Mouse (Mus musculus): ENCODE results near the gene Enkd1. TPM values are rescaled to one million over a fixed set of nuclear protein-coding genes. Genes with fewer than 3 reads are reported as not detected.

The Enkd1 gene
- total RNA-seq, 1 experiment from 2014 or later: 5.4 TPM

DNA sequence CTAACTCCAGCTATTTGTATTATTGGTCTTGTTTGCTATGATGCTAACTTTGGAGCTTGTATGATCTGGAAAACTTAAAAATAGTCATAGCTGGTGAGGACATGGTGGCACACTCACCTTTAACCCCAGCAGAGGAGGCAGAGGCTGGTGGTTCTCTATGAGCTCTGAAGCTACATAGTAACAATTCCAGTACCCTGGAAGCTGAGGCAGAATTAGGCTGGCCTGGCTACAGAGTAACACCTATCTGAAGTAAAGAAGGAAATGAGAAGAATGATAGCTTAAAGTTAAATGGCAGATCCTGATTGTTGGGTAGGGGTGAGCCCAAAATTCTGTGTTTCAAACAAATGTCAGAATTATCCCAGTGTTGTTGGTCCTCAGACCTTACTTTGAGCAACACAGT, 50.4 kb downstream of the Enkd1 start:
- no peak for DNase-seq

Other genes starting within 250 kb of the Enkd1 start
- 42.6 and 57.0 TPM in 2 replicates for gene Tppp3, start 236.7 kb downstream of the Enkd1 start, total RNA-seq (2021)
- gene Zdhhc1, start 211.3 kb downstream of the Enkd1 start, total RNA-seq (2021): 16.0 and 18.1 TPM in 2 replicates
- gene Hsd11b2, start 189.5 kb downstream of the Enkd1 start, total RNA-seq (2021): 1.1 and 1.2 TPM in 2 replicates
- gene Atp6v0d1, start 142.2 kb downstream of the Enkd1 start, total RNA-seq (2021): 90.6 and 97.4 TPM in 2 replicates
- gene Ripor1, start 103.0 kb downstream of the Enkd1 start, total RNA-seq (2021): 33.9 and 39.8 TPM in 2 replicates
- gene Ctcf, start 71.6 kb downstream of the Enkd1 start, total RNA-seq (2021): 58.4 and 70.4 TPM in 2 replicates
- gene Agrp, start 70.8 kb downstream of the Enkd1 start, total RNA-seq (2021): 0.93 and 1.0 TPM in 2 replicates
- 3.1 and 8.1 TPM in 2 replicates for gene Carmil2, start 21.9 kb downstream of the Enkd1 start, total RNA-seq (2021)
- gene Acd, start 7.1 kb downstream of the Enkd1 start, total RNA-seq (2021): 23.3 and 23.8 TPM in 2 replicates
- gene Pard6a, start 7.1 kb downstream of the Enkd1 start, total RNA-seq (2021): 10.6 and 11.0 TPM in 2 replicates
- gene 4933405L10Rik, start 555 bp downstream of the Enkd1 start, total RNA-seq (2021): not detected in 2 replicates
- 7.8 and 11.3 TPM in 2 replicates for gene Gfod2, start 50.5 kb upstream of the Enkd1 start, total RNA-seq (2021)
- 27.3 and 29.8 TPM in 2 replicates for gene Ranbp10, start 119.1 kb upstream of the Enkd1 start, total RNA-seq (2021)
- gene Tsnaxip1, start 119.5 kb upstream of the Enkd1 start, total RNA-seq (2021): not detected in 2 replicates
- gene Cenpt, start 145.1 kb upstream of the Enkd1 start, total RNA-seq (2021): 8.5 and 11.2 TPM in 2 replicates
- 30.9 and 31.0 TPM in 2 replicates for gene Thap11, start 146.9 kb upstream of the Enkd1 start, total RNA-seq (2021)
- gene Nutf2, start 152.4 kb upstream of the Enkd1 start, total RNA-seq (2021): 22.3 and 41.4 TPM in 2 replicates
- 30.1 and 33.5 TPM in 2 replicates for gene Edc4, start 172.7 kb upstream of the Enkd1 start, total RNA-seq (2021)
- gene Nrn1l, start 185.4 kb upstream of the Enkd1 start, total RNA-seq (2021): 1.0 TPM in 1 of 2 replicates, not detected in the other
- gene Pskh1, start 192.2 kb upstream of the Enkd1 start, total RNA-seq (2021): 31.0 and 32.2 TPM in 2 replicates
- gene Ctrl, start 225.7 kb upstream of the Enkd1 start, total RNA-seq (2021): 0.59 TPM in 1 of 2 replicates, not detected in the other
- gene Psmb10, start 230.2 kb upstream of the Enkd1 start, total RNA-seq (2021): 49.2 and 65.5 TPM in 2 replicates
- gene Lcat, start 235.2 kb upstream of the Enkd1 start, total RNA-seq (2021): 5.3 and 54.9 TPM in 2 replicates